Mouse (Mus musculus) embryo, embryonic 9.5 days (tissue): ENCODE measurements around the gene Zbtb43.

ENCODE experiments used
- DNase-seq: peaks from one replicate; pipeline ENCODE4 v3.0.0-alpha.2; 2017; ENCODE audit errors: extremely low spot score

Gene Zbtb43

GRCm38 (mm10) chr2:33468466-33469097 lies at the start of gene Zbtb43:
Zbtb43 (minus strand) TSS chr2:33468559.
- peak; percentile 97 for DNase-seq

- DNase-seq = no peak
These were observed 47.5 kb upstream of the Zbtb43 start for GRCm38 (mm10) chr2:33515856-33516255.

- DNase-seq = no peak
These were observed 47.1 kb upstream of the Zbtb43 start for GRCm38 (mm10) chr2:33515431-33515830.

DNA sequence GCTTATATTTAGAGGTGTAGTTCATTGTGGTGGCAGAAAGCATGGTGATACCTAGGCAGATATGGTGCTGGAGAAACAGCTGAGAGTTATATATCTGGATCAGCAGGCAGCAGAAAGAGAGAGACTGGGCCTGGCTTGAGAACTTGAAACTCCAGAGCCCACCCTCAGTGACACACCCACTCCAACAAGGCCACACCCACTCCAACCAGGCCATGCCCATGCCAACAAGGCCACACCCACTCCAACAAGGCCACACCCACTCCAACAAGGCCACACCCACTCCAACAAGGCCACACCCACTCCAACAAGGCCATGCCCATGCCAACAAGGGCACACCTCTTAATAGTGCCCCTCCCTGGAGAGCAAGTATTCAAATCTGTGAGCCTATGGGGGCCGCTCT lies 42.4 kb upstream of the Zbtb43 start:
- no peak for DNase-seq

- DNase-seq = no peak
These were observed 34.2 kb upstream of the Zbtb43 start for GRCm38 (mm10) chr2:33502602-33503001.

GRCm38 (mm10) chr2:33498280-33498679 lies 29.9 kb upstream of the Zbtb43 start:
- DNase-seq = no peak

DNA sequence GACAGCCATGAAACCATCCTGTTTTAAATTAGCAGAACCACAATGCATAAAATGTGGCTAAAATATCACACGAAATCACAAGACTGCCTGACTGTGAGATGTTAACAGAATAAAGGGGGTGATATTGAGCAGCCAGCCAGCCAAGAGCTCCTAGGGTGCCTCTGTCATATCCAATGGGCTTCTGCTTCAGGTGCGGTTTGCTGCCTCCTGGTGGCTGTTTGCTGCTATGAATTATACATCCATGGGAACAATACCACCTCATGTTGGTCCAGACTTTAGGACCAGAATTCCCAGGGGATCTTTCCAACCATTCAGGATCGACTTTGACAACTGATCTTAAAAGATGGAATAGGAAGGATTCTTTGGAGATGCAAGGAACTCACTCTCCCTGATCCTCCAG lies 27.3 kb upstream of the Zbtb43 start:
- no peak for DNase-seq

DNA sequence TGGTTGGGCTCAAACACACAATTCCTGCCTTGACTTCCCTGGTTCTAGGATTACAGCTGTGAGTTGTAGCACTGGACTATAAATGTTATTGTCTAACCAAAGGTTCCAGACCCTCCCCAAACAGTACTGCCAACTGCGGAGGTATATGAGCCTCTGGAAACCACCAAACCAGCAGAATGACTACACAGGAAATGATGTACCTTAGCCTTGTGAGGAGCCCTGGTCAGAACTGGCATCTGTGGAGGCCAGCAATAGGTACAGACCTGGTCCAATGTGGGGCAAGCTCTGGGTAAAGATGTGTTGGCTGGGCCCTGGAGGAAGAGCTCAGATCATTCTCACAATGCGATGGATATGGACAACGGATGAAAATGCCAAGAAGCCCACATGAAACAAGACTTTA lies 23.7 kb upstream of the Zbtb43 start:
- no peak for DNase-seq

GRCm38 (mm10) chr2:33489565-33489964 lies 21.2 kb upstream of the Zbtb43 start:
- DNase-seq = no peak

- no peak for DNase-seq
These were observed 19.0 kb upstream of the Zbtb43 start for GRCm38 (mm10) chr2:33487332-33487731.

GRCm38 (mm10) chr2:33486866-33487265 lies 18.5 kb upstream of the Zbtb43 start:
- peak; percentile 79 for DNase-seq

DNA sequence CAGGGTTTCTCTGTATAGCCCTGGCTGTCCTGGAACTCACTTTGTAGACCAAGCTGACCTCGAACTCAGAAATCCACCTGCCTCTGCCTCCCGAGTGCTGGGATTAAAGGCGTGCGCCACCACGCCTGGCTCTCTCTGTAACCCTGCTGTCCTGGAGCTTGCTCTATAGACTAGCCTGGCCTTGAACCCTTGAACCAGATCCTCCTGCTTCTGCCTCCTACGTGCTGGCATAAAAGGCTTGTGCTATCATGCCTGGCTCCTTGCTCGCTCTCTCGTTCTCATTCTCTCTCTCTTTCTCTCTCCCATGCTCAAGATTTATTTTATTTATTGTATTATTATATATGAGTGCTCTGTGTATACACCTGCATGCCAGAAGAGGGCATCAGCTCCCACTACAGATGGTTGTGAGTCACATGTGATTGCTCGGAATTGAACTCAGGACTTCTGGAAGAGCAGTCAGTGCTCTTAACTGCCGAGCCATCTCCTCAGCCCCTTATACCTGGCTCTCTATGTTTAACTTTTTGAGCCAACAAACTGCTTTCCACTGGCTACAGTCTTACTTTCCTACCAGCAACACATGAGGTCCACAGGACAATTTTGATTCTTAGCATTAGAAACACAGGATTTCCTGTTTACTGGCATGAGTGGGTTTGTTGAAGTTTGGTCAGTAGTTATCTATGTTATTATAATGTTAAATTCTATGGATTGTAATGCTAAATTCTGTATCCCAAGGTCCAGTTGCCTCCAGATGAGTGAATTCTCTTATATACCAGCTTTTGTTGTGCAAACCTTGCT lies 9.8 kb upstream of the Zbtb43 start:
- no peak for DNase-seq

- DNase-seq = no peak
These were observed 7.6 kb upstream of the Zbtb43 start for GRCm38 (mm10) chr2:33475961-33476360.

DNA sequence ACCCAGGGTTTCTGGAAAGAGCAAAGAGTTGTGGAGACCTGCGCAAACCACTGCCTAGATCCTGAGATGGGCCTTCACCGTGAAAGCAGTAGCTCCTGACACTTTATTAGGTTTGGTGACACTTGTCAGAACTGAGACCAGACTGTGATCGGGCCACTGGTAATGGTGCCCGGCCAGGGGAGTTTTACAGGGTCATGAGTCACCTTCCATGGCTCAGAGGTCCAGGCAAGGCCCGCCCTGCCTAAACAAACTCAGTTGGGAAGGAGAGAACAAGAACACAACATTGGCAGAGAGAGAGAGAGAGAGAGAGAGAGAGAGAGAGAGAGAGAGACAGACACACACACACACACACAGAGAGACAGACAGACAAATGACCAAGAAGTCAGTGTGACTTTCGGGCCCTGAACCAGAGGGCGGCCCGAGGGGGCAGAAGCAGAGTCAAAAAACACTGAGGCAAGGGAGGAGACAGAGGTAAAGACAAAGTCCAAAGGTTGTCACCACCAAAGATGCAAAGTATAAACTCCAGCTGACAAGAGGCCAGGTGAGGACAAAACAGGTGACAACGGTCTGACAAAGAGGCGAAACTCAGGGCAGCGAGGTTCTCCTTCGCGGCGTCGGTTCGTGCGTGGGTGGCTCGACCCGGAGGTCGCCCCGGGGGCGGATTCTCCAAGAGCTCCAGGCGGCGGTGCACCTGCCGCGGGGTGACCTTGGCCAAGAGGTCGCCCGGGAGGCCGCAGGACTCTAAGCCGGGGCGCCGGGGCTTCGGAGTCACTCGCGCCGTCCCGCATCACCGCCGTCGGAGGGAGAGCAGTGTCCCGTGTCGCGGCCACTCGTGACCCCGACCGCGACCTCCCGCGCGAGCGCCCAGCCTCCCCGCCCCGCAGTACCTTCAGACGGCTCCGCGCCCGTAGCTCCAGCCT lies 553 bp downstream of the Zbtb43 start:
- no peak for DNase-seq

DNA sequence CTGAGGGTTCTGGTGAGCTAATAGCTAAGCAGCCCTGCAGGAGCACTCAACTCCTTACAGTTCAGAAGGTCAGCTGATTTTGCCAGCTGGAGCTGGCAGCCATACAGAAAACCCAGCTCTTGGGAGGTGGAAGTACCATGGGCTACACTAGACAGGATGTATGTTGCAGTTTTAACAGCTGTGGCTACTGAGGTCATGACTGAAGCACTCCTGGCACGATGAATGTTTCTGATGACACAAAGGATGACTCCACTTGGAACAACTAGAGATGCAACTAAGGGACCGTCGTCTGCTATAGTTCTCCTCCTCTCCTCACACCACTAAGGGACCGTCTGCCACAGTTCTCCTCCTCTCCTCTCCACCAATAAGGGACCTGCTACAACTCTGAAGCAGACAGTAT lies 2.4 kb downstream of the Zbtb43 start:
- DNase-seq = no peak

DNA sequence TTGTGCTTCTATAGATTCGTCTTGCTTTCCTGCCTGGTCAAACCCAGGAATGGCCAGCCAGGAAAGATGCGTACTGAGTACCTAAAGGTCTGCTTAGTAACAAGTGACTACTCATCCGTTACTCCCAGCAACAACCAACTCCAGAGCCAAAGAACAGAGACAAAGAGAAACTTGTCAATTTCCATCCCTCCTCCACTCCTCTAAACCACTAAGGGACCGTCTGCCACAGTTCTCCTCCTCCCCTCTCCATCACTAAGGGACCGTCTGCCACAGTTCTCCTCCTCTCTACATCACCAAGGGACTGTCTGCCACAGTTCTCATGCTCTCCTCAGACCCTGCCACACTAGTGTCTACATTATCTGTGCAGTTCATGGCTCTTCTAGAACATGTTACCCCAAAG lies 3.1 kb downstream of the Zbtb43 start:
- DNase-seq = no peak

DNA sequence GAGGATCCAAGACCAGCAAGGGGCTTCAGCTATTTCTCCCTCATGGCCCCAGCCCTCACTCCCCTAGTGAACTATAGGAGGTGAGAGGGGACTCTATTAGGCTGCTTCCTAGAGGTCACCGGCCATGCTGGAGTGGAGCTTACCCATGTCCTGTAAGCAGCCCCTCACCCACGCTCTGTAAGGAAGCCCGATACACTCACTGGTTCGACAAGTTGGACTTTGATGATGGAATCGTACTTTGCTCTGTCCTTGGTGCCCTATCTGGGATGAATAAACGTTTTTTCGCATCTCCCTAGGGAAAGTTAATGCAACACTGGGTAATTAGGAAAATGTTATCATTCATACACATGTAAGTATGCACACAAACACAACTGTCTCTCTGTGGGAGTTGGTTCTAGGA lies 6.3 kb downstream of the Zbtb43 start:
- DNase-seq = no peak

- no peak for DNase-seq
These were observed 7.3 kb downstream of the Zbtb43 start for GRCm38 (mm10) chr2:33461066-33461465.

GRCm38 (mm10) chr2:33459660-33460059 lies 8.7 kb downstream of the Zbtb43 start:
- no peak for DNase-seq

GRCm38 (mm10) chr2:33456696-33457095 lies 11.7 kb downstream of the Zbtb43 start:
- no peak for DNase-seq

DNA sequence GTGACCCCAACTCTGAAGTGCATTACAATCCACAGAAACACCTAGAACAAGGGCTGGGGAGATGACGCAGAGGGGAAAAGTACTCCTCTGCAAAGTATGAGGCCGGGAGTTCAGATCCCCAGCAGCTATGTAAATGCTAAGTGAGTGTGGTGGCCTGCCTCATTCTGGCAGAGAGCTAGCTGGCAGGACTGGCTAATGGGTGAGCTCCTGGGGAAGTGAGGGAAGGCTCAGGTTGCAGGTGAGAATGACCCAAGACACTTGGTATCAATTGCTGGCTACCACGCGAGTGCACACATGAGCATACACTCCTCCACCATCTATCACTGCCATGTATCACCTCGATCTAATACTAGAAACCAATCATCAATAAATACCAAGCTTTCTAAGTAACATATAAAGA lies 12.1 kb downstream of the Zbtb43 start:
- no peak for DNase-seq

DNA sequence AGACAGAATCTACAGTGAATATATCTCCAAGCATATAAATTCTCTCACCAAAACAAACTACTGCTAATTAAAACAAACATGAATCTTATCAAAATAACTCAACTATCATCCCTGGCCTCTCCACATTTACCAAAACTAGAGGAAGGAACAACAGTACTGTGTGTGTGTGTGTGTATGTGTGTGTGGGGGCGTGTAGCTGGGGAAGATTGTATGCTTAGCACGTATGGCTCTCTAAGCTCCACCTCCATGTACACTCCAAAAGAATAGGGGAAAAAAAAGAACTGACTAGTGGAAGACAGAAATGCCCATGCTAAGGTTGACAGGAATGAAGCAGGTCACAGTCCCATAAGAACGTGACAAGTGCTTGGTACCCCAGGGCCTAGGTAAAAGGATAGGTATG lies 13.0 kb downstream of the Zbtb43 start:
- no peak for DNase-seq
